Mouse (Mus musculus) ES-E14 (cell line): Measurements from ENCODE around the gene Spats2. TPM values are rescaled to one million over a fixed set of nuclear protein-coding genes. Genes with fewer than 3 reads are reported as not detected.

ENCODE experiments used
- DNase-seq: peaks from one replicate; pipeline ENCODE4 v3.0.0-alpha.2; 2013; ENCODE audit warnings: low read depth, low spot score
- H3K27ac ChIP-seq: 2 replicates; pipeline ENCODE4 v1.5.1; 2012; ENCODE audit warnings: low read depth, mild to moderate bottlenecking, low read length, moderate library complexity, mixed read lengths; ENCODE audit not compliant: poor library complexity, insufficient read depth, severe bottlenecking
- H3K36me3 ChIP-seq: 2 replicates; pipeline ENCODE4 v1.6.1; 2012; ENCODE audit warnings: mild to moderate bottlenecking, low read length, moderate library complexity, mixed read lengths; ENCODE audit not compliant: control insufficient read depth, poor library complexity, insufficient read depth, severe bottlenecking
- H3K4me1 ChIP-seq, 2 experiments: fragments of 150-350 bp in 1 of 2; sonication (generic) in 1 of 2; 2 replicates each; pipeline ENCODE4 v1.6.1; 2012; ENCODE audit warnings: low read length in 2 of 2, mild to moderate bottlenecking in 1 of 2, mixed read lengths in 1 of 2; ENCODE audit not compliant: control insufficient read depth in 2 of 2, insufficient read depth in 2 of 2, poor library complexity in 1 of 2
- H3K4me3 ChIP-seq, 2 experiments: fragments of 150-350 bp in 1 of 2; sonication (generic) in 1 of 2; 2 replicates each; pipeline ENCODE4 v1.5.1; 2012; ENCODE audit warnings: low read length in 2 of 2, low read depth in 1 of 2, mild to moderate bottlenecking in 1 of 2, mixed read lengths in 1 of 2; ENCODE audit not compliant: insufficient read depth in 1 of 2, poor library complexity in 1 of 2, severe bottlenecking in 1 of 2
- H3K9ac ChIP-seq: 2 replicates; pipeline ENCODE4 v1.6.1; 2012; ENCODE audit warnings: low read depth, mild to moderate bottlenecking, low read length, mixed read lengths; ENCODE audit not compliant: poor library complexity, insufficient read depth, severe bottlenecking
- H3K9me3 ChIP-seq: fragments of 150-350 bp; sonication (generic); 2 replicates; pipeline ENCODE4 v1.6.1; 2012; ENCODE audit warnings: low read depth, mild to moderate bottlenecking, low read length; ENCODE audit not compliant: control insufficient read depth, insufficient read depth
- CHD2 ChIP-seq: IDR thresholded peaks from 2 replicates; pipeline ENCODE4 v1.6.1; 2014; ENCODE audit warnings: mild to moderate bottlenecking, low read depth, low read length, inconsistent platforms
- HCFC1 ChIP-seq: IDR thresholded peaks from 2 replicates; pipeline ENCODE4 v1.6.1; 2012; ENCODE audit warnings: low read length, inconsistent platforms, borderline replicate concordance; ENCODE audit not compliant: insufficient read depth
- MAFK ChIP-seq: IDR thresholded peaks from 2 replicates; pipeline ENCODE4 v1.6.1; 2014; ENCODE audit warnings: mild to moderate bottlenecking, low read depth, low read length, inconsistent platforms; ENCODE audit not compliant: insufficient read depth
- ZC3H11A ChIP-seq: IDR thresholded peaks from 2 replicates; pipeline ENCODE4 v1.6.1; 2012; ENCODE audit warnings: low read depth, mild to moderate bottlenecking, inconsistent platforms, low read length, borderline replicate concordance
- ZNF384 ChIP-seq: IDR thresholded peaks from 2 replicates; pipeline ENCODE4 v1.6.1; 2012; ENCODE audit warnings: low read depth, low read length, inconsistent platforms
- in situ Hi-C, 2 experiments: fragments of 600-800 bp; cut with MboI; formaldehyde crosslinking; loops; one replicate each; pipeline ENCODE4 v1.15.1; 2025; ENCODE audit warnings: low sequenced_read_pairs in 2 of 2, inconsistent platforms in 1 of 2; ENCODE audit not compliant: unreplicated experiment in 2 of 2
- total RNA-seq: library from RNA; depleted of rRNA; stranded (reverse); fragments of 300-350 nt; gene quantifications from 2 replicates; pipeline ENCODE4 v1.2.3, GENCODE M21; 2012

The Spats2 gene
- total RNA-seq, 1 experiment: 21.7 TPM

DNA sequence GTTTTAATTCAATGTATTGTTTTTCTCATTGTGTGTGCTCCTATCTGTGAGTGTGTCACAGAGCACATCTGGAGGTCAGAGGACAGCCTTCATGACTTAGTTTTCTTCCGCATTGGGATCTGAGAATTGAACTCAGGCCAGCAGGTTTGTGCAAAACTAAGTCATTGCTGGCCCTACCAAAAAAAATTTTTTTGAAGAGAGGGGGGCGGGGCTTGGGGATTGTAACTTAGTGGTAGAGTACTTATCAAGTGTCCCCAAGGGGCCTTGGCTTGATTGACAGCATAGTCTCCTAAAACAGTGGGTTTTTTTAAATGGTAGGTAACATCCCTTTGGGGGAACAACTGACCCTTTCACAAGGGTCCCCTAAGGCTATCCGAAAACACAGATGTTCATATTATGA is 14.6 kb upstream of the Spats2 start:
- TF ChIP-seq ZC3H11A (no peak), MAFK (no peak), ZNF384 (no peak), CHD2 (no peak), HCFC1 (no peak)
- Histone ChIP-seq H3K4me1 (0 out of 4 replicates have a peak, but pooled peaks cover 2 to 4% of the 10 kb centered on the region in 2 experiments), H3K9ac (no peak overlapping the region), H3K27ac (no peak overlapping the region), H3K9me3 (no peaks in the 10 kb centered on the region), H3K4me3 (no peak overlapping the region), H3K36me3 (no peaks in the 10 kb centered on the region)
- in situ Hi-C loops: no loop called here
- DNase-seq: no peak

DNA sequence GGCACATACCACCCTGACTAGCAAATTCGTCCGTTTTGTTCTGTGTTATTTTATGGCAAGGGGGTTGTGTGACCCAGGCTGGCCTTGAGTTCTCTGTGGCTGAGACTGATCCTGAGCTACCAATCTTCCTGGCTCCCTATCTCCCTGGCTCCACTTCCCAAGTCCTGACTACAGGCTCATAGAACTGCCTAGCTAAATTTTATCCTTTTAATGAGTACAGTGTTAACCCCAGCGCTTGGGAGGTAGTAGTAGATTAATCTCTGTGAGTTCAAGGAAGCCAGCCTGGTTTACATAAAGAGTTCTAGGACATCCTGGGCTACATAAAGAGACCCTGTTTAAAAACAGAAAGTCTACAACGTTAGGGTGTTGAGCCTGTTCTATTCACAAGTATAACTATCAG is 13.9 kb upstream of the Spats2 start:
- TF ChIP-seq ZNF384 (no peak), HCFC1 (no peak), CHD2 (no peak), MAFK (no peak), ZC3H11A (no peak)
- DNase-seq: no peak
- Histone ChIP-seq H3K36me3 (no peaks in the 10 kb centered on the region), H3K4me3 (no peak overlapping the region), H3K9me3 (no peaks in the 10 kb centered on the region), H3K9ac (no peak overlapping the region), H3K27ac (no peak overlapping the region), H3K4me1 (0 out of 4 replicates have a peak, but pooled peaks cover 2 to 4% of the 10 kb centered on the region in 2 experiments)
- in situ Hi-C loops: no loop called here

DNA sequence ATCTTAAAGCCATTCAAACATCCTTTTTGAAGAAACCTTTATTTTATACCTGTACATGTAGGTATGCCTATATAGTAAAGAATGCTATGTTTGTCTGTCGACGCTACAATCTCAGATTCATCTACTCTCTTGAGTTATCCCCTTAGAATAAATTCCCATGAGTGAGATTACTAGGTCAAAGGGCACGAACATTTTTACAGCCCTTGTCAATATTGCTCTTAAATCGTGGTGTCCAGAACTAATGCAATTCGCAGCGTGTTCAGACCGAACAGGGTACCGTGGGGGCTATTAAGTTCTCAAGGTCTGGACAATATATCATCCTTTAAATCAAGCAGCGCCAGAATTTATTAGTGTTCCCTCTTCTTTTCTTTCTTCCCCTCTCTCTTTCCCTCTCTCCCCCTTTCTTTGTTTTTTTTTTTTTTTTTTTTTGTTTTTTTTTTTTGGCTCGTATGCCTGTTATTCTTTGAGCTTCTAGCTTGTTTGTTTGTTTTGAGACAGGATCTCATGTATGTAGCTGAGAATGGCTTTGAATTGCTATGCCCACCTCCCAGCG is 12.8 kb upstream of the Spats2 start:
- TF ChIP-seq HCFC1 (no peak), ZNF384 (peak; percentile 54; the same call in 1 of the 2 replicates)
- 0 out of 4 replicates have a peak, but pooled peaks cover 2 to 4% of the 10 kb centered on the region in 2 experiments for H3K4me1 ChIP-seq
- H3K36me3 ChIP-seq: no peaks in the 10 kb centered on the region
- H3K4me3 ChIP-seq: peak overlapping the region in 1 of 2 experiments; percentile 31; a peak in 2 of 4 replicates
- H3K27ac ChIP-seq: no peak overlapping the region
- DNase-seq: no peak
- H3K9me3 ChIP-seq: no peaks in the 10 kb centered on the region
- no peak overlapping the region for H3K9ac ChIP-seq
- in situ Hi-C loops: no loop called here

DNA sequence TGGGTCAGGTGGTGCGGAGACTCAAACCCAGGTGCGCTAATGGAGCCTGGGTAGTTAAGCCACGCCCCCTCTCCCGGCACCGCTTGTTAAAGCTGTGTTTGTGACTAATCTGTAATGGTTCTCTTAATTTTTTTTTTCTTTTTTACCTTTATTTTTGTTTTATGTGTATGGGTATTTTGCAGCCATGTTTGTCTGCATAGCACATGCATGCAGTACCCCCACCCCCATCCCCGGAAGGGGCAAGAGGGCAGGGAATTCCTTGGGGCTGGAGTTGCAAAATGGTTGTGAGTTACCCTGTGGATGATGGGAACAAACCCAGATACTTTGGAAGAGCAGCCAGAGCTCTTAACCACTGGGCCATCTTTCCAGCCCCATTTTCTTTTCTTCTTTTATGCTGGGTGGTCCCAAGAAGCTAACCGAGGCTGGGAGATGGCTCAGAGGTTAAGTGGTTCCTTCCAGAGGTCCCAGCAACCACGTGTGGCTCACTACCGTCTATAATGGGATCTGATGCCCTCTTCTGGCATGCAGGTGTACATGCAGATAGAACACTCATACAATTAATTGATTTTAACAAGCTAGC is 12.2 kb upstream of the Spats2 start:
- peak overlapping the region; percentile 79 for H3K9ac ChIP-seq
- H3K4me3 ChIP-seq: peak overlapping the region; percentile 31 to 50
- peak overlapping the region; percentile 53; the same call in 1 of the 2 replicates for H3K27ac ChIP-seq
- H3K36me3 ChIP-seq: no peaks in the 10 kb centered on the region
- TF ChIP-seq ZC3H11A (no peak), ZNF384 (no peak), CHD2 (no peak), HCFC1 (no peak), MAFK (no peak)
- in situ Hi-C loops: no loop called here
- no peak for DNase-seq
- H3K4me1 ChIP-seq: 0 out of 4 replicates have a peak, but pooled peaks cover 2 to 4% of the 10 kb centered on the region in 2 experiments
- H3K9me3 ChIP-seq: no peaks in the 10 kb centered on the region
